Mouse (Mus musculus): Measurements from ENCODE around the gene Cpeb2.

GRCm38 (mm10) chr5:43232480-43233315 is at the start of gene Cpeb2:
- TF ChIP-seq POLR2A (IDR thresholded peaks at IDR 0.05; ENCODE audit: borderline replicate concordance, extremely low read depth, low read depth, low read length) (peak; percentile 94), CTCF (IDR thresholded peaks at IDR 0.05; ENCODE audit: insufficient read depth, low read length) (no peak)

All from lung, adult 2 months (tissue).